Mouse (Mus musculus): ENCODE measurements at regions not wholly inside any gene's neighbourhood (a gene's known extent, or its start where the extent isn't known, plus 50 kb on each side); places are given as distances from the start of the nearest gene placed in this dataset.

DNA sequence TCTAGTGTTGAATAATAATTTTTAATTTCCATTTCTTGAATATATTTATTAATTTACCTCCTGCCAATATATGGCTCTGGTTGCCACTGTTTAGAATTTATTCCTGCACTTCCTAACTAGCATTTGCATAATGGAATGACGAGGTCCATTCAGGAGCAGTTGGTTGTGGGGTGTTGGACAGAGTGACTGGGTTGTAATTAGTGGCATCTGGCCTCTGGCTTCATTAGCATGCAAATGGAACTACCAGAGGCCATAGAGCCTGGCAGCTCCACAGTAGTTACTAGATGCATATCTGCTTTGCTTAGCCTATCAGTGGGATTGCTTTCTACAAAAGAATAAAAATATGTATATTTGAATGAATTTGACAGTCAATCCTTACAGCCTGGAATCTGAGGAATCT lies 1099.6 kb upstream of the Cdh8 start:
- H3K27ac ChIP-seq (ENCODE audit: low read depth, low read length) = no peak overlapping the region
- peak; percentile 95 for ATAC-seq (ENCODE audit: low FRiP score)
- WGBS = 14% methylated on average over 1 of the region's 1 CpGs
- H3K4me1 ChIP-seq (replicated peaks; ENCODE audit: control insufficient read depth, insufficient read depth, low read length) = no peaks in the 10 kb centered on the region
- no peak overlapping the region for H3K9ac ChIP-seq (ENCODE audit: low read depth, low read length)
- peak; percentile 38 for DNase-seq (ENCODE audit: low spot score)
- no peak overlapping the region for H3K4me3 ChIP-seq (ENCODE audit: low read depth, low read length)
- H3K4me2 ChIP-seq (replicated peaks; ENCODE audit: low read depth, low read length) = no peak overlapping the region
- H3K36me3 ChIP-seq (ENCODE audit: control insufficient read depth, insufficient read depth, low read length) = no peaks in the 10 kb centered on the region
- no peaks in the 10 kb centered on the region for H3K27me3 ChIP-seq (ENCODE audit: control insufficient read depth, insufficient read depth, low read length)
- no peaks in the 10 kb centered on the region for H3K9me3 ChIP-seq (ENCODE audit: control insufficient read depth, low read length)

DNA sequence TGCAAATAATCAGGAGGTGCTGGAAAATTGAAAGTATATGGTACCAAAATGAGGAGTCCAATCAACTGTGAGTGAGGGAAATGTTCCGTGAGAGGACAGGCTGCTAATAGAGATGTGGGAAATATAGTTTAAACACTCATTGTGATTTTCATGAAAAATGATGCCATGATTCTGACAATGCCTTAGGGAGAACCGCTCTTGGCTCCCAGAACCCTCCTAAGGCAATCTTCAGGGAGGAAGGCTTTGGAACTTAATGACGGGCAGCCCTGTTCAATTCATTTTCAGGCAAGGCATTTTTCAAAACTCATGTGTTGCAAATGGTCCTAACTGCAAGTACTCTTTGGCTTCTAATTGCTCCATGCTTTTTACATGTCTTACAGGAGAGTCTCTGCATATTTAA lies 1098.9 kb upstream of the Cdh8 start:
- Histone ChIP-seq H3K4me1 (replicated peaks; ENCODE audit: control insufficient read depth, insufficient read depth, low read length) (no peaks in the 10 kb centered on the region), H3K27me3 (ENCODE audit: control insufficient read depth, insufficient read depth, low read length) (no peaks in the 10 kb centered on the region), H3K9ac (ENCODE audit: low read depth, low read length) (no peak overlapping the region), H3K9me3 (ENCODE audit: control insufficient read depth, low read length) (no peaks in the 10 kb centered on the region), H3K36me3 (ENCODE audit: control insufficient read depth, insufficient read depth, low read length) (no peaks in the 10 kb centered on the region), H3K4me2 (replicated peaks; ENCODE audit: low read depth, low read length) (no peak overlapping the region), H3K27ac (ENCODE audit: low read depth, low read length) (no peak overlapping the region), H3K4me3 (ENCODE audit: low read depth, low read length) (no peak overlapping the region)
- WGBS = 66% methylated on average over 3 of the region's 3 CpGs
- DNase-seq (ENCODE audit: low spot score) (no peak), ATAC-seq (ENCODE audit: low FRiP score) (peak; percentile 44)

DNA sequence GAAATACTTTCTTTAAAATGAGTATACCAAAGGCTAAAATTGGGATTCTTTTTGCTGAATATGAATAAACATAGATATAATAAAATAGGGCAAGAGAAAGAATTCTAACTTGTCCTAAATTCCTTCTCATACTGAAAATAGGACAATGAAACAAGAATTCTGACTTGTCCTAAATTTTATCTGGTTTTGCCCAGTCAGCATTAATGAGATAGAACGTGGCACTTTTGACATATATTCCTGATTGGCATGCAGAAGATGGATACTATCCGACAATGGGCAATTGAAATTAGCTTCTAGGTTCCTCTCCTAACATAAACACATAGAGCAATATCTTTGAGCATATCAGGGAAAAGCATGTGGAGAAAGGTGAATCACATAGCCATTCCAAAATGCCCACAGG lies 1090.2 kb upstream of the Cdh8 start:
- no peak overlapping the region for H3K4me3 ChIP-seq (ENCODE audit: low read depth, low read length)
- no peaks in the 10 kb centered on the region for H3K36me3 ChIP-seq (ENCODE audit: control insufficient read depth, insufficient read depth, low read length)
- no peaks in the 10 kb centered on the region for H3K4me1 ChIP-seq (replicated peaks; ENCODE audit: control insufficient read depth, insufficient read depth, low read length)
- no peak overlapping the region for H3K4me2 ChIP-seq (replicated peaks; ENCODE audit: low read depth, low read length)
- DNase-seq (ENCODE audit: low spot score) = no peak
- H3K27ac ChIP-seq (ENCODE audit: low read depth, low read length) = no peak overlapping the region
- no peak overlapping the region for H3K9ac ChIP-seq (ENCODE audit: low read depth, low read length)
- 84% methylated on average over 2 of the region's 2 CpGs for WGBS
- H3K9me3 ChIP-seq (ENCODE audit: control insufficient read depth, low read length) = no peaks in the 10 kb centered on the region
- no peaks in the 10 kb centered on the region for H3K27me3 ChIP-seq (ENCODE audit: control insufficient read depth, insufficient read depth, low read length)
- no peak for ATAC-seq (ENCODE audit: low FRiP score)

DNA sequence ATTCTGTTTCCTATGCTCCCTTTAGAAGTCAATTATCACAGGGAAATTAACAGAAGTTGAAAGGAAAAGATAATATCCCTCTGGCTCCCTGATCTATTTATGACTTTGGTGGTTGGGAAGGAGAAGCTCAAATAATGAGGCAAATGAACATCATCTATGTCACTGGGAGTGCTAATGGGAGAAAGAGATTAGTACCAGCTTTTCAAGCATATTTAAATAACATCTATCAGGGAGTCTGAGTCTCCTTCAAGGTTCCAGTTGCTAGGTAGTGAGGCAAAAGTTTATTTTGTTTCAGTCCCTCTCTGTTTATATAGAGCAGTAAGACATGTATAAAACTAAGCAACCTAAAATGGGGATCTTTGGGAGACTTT lies 1084.1 kb upstream of the Cdh8 start:
- Histone ChIP-seq H3K4me2 (replicated peaks; ENCODE audit: low read depth, low read length) (no peak overlapping the region), H3K9ac (ENCODE audit: low read depth, low read length) (no peak overlapping the region), H3K4me1 (replicated peaks; ENCODE audit: control insufficient read depth, insufficient read depth, low read length) (no peaks in the 10 kb centered on the region), H3K27me3 (ENCODE audit: control insufficient read depth, insufficient read depth, low read length) (no peaks in the 10 kb centered on the region), H3K36me3 (ENCODE audit: control insufficient read depth, insufficient read depth, low read length) (no peaks in the 10 kb centered on the region), H3K9me3 (ENCODE audit: control insufficient read depth, low read length) (no peaks in the 10 kb centered on the region), H3K4me3 (ENCODE audit: low read depth, low read length) (no peak overlapping the region), H3K27ac (ENCODE audit: low read depth, low read length) (no peak overlapping the region)
- no peak for DNase-seq (ENCODE audit: low spot score)
- no peak for ATAC-seq (ENCODE audit: low FRiP score)

DNA sequence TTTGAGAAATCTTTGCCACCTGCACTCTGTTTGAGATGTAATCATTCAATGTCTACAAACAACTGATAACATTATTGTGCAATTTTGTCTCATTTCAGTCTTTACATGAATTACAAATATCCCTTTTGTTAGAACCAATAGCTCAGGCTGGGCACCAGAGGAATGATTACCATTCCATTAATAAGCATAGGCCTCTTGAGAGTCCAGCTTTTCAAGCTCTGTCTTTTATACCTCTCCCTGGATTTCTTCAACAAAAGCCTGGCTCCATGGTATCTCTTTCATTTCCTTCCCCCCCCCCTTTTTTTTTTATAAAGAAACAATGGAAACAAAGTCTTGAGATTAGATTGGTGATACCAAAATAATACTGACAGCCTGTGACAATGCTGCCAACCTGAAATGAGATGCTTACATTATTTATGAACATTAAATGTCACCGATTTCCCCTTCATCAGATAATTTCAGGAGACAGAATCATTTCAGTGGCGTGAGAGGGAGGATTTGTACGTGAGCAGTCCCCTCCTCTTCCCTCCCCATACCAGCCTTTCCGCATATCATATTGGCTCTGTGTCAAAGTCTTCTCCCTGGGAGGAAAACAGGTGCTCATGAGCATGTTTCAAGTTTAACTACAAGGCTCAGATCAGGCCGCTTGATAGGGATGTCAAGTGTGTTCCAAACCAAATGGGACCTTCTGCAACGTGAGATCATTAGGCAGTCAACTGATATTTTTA lies 1083.5 kb upstream of the Cdh8 start:
- no peak overlapping the region for H3K27ac ChIP-seq (ENCODE audit: low read depth, low read length)
- H3K36me3 ChIP-seq (ENCODE audit: control insufficient read depth, insufficient read depth, low read length) = no peaks in the 10 kb centered on the region
- peak; percentile 77 for ATAC-seq (ENCODE audit: low FRiP score)
- H3K4me3 ChIP-seq (ENCODE audit: low read depth, low read length) = no peak overlapping the region
- WGBS = 35% methylated on average over 6 of the region's 6 CpGs
- DNase-seq (ENCODE audit: low spot score) = peak; percentile 19
- no peaks in the 10 kb centered on the region for H3K4me1 ChIP-seq (replicated peaks; ENCODE audit: control insufficient read depth, insufficient read depth, low read length)
- H3K27me3 ChIP-seq (ENCODE audit: control insufficient read depth, insufficient read depth, low read length) = no peaks in the 10 kb centered on the region
- no peak overlapping the region for H3K4me2 ChIP-seq (replicated peaks; ENCODE audit: low read depth, low read length)
- H3K9me3 ChIP-seq (ENCODE audit: control insufficient read depth, low read length) = no peaks in the 10 kb centered on the region
- H3K9ac ChIP-seq (ENCODE audit: low read depth, low read length) = no peak overlapping the region

DNA sequence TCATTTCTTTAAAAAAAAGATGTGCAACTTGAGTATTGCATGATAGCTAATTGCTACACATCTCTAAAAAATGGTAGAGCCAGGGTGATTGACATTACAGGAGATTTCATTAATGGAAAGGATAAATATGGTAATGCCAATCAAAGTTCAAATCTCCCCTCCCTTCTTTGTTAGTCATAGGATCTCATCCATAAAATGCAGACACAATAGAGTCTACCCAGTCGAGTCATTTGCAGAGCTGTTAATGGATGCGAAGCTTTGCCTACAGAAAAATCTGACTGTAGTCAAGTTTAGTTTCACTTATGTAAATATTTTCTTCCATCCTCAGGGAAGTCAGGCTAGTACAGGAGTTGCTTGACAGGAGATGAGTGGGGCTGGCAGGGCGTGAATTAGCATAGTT lies 1078.2 kb upstream of the Cdh8 start:
- Histone ChIP-seq H3K9me3 (ENCODE audit: control insufficient read depth, low read length) (no peaks in the 10 kb centered on the region), H3K4me2 (replicated peaks; ENCODE audit: low read depth, low read length) (no peak overlapping the region), H3K27ac (ENCODE audit: low read depth, low read length) (no peak overlapping the region), H3K36me3 (ENCODE audit: control insufficient read depth, insufficient read depth, low read length) (no peaks in the 10 kb centered on the region), H3K27me3 (ENCODE audit: control insufficient read depth, insufficient read depth, low read length) (no peaks in the 10 kb centered on the region), H3K4me1 (replicated peaks; ENCODE audit: control insufficient read depth, insufficient read depth, low read length) (no peaks in the 10 kb centered on the region), H3K9ac (ENCODE audit: low read depth, low read length) (no peak overlapping the region), H3K4me3 (ENCODE audit: low read depth, low read length) (no peak overlapping the region)
- DNase-seq (ENCODE audit: low spot score) (no peak), ATAC-seq (ENCODE audit: low FRiP score) (peak; percentile 43)
- WGBS = 66% methylated on average over 3 of the region's 3 CpGs

DNA sequence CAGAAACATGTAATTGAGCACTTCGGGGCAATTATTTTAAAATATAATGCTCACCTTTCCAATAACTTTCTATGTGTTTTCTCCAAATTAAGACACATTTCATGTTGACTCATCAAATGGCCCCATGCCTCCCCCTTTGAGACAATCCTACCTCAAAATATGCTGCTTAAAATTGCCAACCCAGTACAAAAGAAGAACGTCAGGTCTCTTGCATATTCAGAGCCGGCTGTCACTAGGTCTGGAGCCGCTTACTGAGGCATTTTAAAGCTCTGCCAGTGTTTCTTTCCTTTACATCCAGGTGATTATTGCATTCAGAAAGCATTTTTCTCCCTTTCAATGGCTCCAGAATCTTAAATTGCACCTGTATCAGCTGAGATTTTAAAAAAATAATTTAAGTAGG lies 1059.7 kb upstream of the Cdh8 start:
- no peak for ATAC-seq (ENCODE audit: low FRiP score)
- 85% methylated on average over 4 of the region's 4 CpGs for WGBS
- no peak overlapping the region for H3K9ac ChIP-seq (ENCODE audit: low read depth, low read length)
- no peaks in the 10 kb centered on the region for H3K4me1 ChIP-seq (replicated peaks; ENCODE audit: control insufficient read depth, insufficient read depth, low read length)
- no peak overlapping the region for H3K27ac ChIP-seq (ENCODE audit: low read depth, low read length)
- no peaks in the 10 kb centered on the region for H3K36me3 ChIP-seq (ENCODE audit: control insufficient read depth, insufficient read depth, low read length)
- H3K4me2 ChIP-seq (replicated peaks; ENCODE audit: low read depth, low read length) = no peak overlapping the region
- no peaks in the 10 kb centered on the region for H3K9me3 ChIP-seq (ENCODE audit: control insufficient read depth, low read length)
- no peak overlapping the region for H3K4me3 ChIP-seq (ENCODE audit: low read depth, low read length)
- H3K27me3 ChIP-seq (ENCODE audit: control insufficient read depth, insufficient read depth, low read length) = no peaks in the 10 kb centered on the region
- DNase-seq (ENCODE audit: low spot score) = no peak

DNA sequence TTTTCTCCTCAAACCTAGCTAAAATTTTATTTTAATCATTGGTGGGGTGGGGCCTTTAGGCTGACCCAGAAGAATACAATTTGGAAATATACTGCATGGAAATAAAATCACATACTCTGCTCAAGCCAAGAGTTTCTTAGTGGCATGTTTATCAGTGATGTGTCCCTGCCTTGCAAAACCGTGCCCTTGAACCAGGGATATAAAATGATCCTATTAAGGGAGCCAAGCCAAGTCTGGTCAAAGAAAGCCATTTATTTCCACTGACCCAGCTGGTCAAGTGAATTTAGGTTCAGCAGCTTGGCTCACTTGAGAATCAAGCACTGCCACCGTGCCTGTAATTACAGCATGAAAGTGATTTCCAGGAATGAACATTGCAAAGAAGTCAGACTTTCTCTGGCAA lies 1035.0 kb upstream of the Cdh8 start:
- no peak for DNase-seq (ENCODE audit: low spot score)
- H3K4me1 ChIP-seq (replicated peaks; ENCODE audit: control insufficient read depth, insufficient read depth, low read length) = no peaks in the 10 kb centered on the region
- no peak overlapping the region for H3K27ac ChIP-seq (ENCODE audit: low read depth, low read length)
- no peaks in the 10 kb centered on the region for H3K9me3 ChIP-seq (ENCODE audit: control insufficient read depth, low read length)
- H3K36me3 ChIP-seq (ENCODE audit: control insufficient read depth, insufficient read depth, low read length) = no peaks in the 10 kb centered on the region
- no peak overlapping the region for H3K9ac ChIP-seq (ENCODE audit: low read depth, low read length)
- H3K4me3 ChIP-seq (ENCODE audit: low read depth, low read length) = no peak overlapping the region
- 78% methylated on average over 2 of the region's 2 CpGs for WGBS
- H3K4me2 ChIP-seq (replicated peaks; ENCODE audit: low read depth, low read length) = no peak overlapping the region
- H3K27me3 ChIP-seq (ENCODE audit: control insufficient read depth, insufficient read depth, low read length) = no peaks in the 10 kb centered on the region
- ATAC-seq (ENCODE audit: low FRiP score) = no peak

DNA sequence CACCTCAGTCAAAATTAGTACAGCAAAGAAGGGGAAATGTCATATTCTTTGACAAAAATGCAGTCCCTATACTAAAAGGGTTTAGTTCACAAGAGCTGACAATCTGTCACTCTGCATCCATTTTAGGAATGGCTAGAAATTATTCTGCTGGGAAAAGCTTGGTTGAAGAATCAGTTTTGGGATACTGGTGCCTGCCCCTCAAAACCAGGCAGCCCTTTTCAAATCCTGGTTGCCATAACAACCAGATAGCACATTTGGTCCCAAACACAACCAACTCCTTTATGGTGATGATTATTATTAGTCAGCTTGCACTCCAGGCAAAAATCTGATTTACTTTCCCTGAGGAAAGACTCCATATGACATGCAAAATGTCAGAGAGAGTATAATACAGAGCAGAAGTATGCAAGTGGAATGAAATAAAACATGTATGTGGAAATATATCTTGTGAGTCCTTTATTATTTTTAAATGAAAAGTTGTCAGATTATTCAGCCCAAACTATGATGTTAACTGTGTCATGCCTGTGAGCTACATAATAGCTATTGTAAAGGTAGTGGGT lies 1034.2 kb upstream of the Cdh8 start:
- no peak overlapping the region for H3K9ac ChIP-seq (ENCODE audit: low read depth, low read length)
- no peaks in the 10 kb centered on the region for H3K4me1 ChIP-seq (replicated peaks; ENCODE audit: control insufficient read depth, insufficient read depth, low read length)
- no peak overlapping the region for H3K4me2 ChIP-seq (replicated peaks; ENCODE audit: low read depth, low read length)
- no peaks in the 10 kb centered on the region for H3K9me3 ChIP-seq (ENCODE audit: control insufficient read depth, low read length)
- H3K27me3 ChIP-seq (ENCODE audit: control insufficient read depth, insufficient read depth, low read length) = no peaks in the 10 kb centered on the region
- ATAC-seq (ENCODE audit: low FRiP score) = no peak
- no peaks in the 10 kb centered on the region for H3K36me3 ChIP-seq (ENCODE audit: control insufficient read depth, insufficient read depth, low read length)
- H3K4me3 ChIP-seq (ENCODE audit: low read depth, low read length) = no peak overlapping the region
- H3K27ac ChIP-seq (ENCODE audit: low read depth, low read length) = no peak overlapping the region
- no peak for DNase-seq (ENCODE audit: low spot score)

Measured in hindbrain, embryonic 11.5 days (tissue).